Mouse (Mus musculus): ENCODE results near the gene Apoa4.

Apoa4 gene

GRCm38 (mm10) chr9:46274494-46274893 lies 34.0 kb downstream of the Apoa4 start:
- DNase-seq (ENCODE audit: low spot score), result no peak

- peak; percentile 83 for DNase-seq (ENCODE audit: low spot score)
These were observed 42.3 kb downstream of the Apoa4 start, which contains the start of gene Bud13 for GRCm38 (mm10) chr9:46282631-46283436. Bud13 (plus strand) TSS chr9:46283008.

Measured in adipocyte (in vitro differentiated cells).